Mouse (Mus musculus) lung, postnatal 36 days (tissue): Measurements from ENCODE around the gene Foxk2.
"Not testable (repeated sequence)": the region's sequence is repeated elsewhere in the genome, so short reads cannot be mapped to it uniquely, and the experiment has no call there.

Experiments
- DNase-seq: peaks from one replicate; pipeline ENCODE4 v3.0.0; 2022; ENCODE audit warnings: mixed read lengths

The Foxk2 gene

GRCm38 (mm10) chr11:121282911-121283310 lies 23.1 kb downstream of the Foxk2 start:
- DNase-seq: no peak

- no peak for DNase-seq
Observed at GRCm38 (mm10) chr11:121289859-121290258, 30.1 kb downstream of the Foxk2 start.

GRCm38 (mm10) chr11:121294771-121295170 lies 35.0 kb downstream of the Foxk2 start:
- DNase-seq: no peak

GRCm38 (mm10) chr11:121298493-121298892 lies 38.7 kb downstream of the Foxk2 start:
- no peak for DNase-seq

GRCm38 (mm10) chr11:121300265-121300664 lies 40.5 kb downstream of the Foxk2 start:
- no peak for DNase-seq

GRCm38 (mm10) chr11:121305371-121305770 lies 45.6 kb downstream of the Foxk2 start:
- DNase-seq: no peak

GRCm38 (mm10) chr11:121306608-121307007 lies 46.8 kb downstream of the Foxk2 start:
- no peak for DNase-seq

GRCm38 (mm10) chr11:121307712-121308111 lies 47.9 kb downstream of the Foxk2 start:
- not testable (repeated sequence) for DNase-seq

GRCm38 (mm10) chr11:121326034-121326433 lies 66.2 kb downstream of the Foxk2 start:
- DNase-seq: no peak

- no peak for DNase-seq
Observed at GRCm38 (mm10) chr11:121326681-121327080, 66.9 kb downstream of the Foxk2 start.

- DNase-seq: no peak
Observed at GRCm38 (mm10) chr11:121328206-121328605, 68.4 kb downstream of the Foxk2 start.

- DNase-seq: no peak
Observed at GRCm38 (mm10) chr11:121328619-121329018, 68.8 kb downstream of the Foxk2 start.

- no peak for DNase-seq
Observed at GRCm38 (mm10) chr11:121331641-121332040, 71.9 kb downstream of the Foxk2 start.

- no peak for DNase-seq
Observed at GRCm38 (mm10) chr11:121339647-121340046, 79.9 kb downstream of the Foxk2 start.

GRCm38 (mm10) chr11:121340287-121340686 lies 80.5 kb downstream of the Foxk2 start:
- no peak for DNase-seq

- DNase-seq: not testable (repeated sequence)
Observed at GRCm38 (mm10) chr11:121342423-121342822, 82.6 kb downstream of the Foxk2 start.

- DNase-seq: peak; percentile 13
Observed at GRCm38 (mm10) chr11:121347036-121347435, 87.2 kb downstream of the Foxk2 start.

- no peak for DNase-seq
Observed at GRCm38 (mm10) chr11:121348166-121348565, 88.4 kb downstream of the Foxk2 start.

- DNase-seq: not testable (repeated sequence)
Observed at GRCm38 (mm10) chr11:121348727-121349126, 88.9 kb downstream of the Foxk2 start.

- peak; percentile 17 for DNase-seq
Observed at GRCm38 (mm10) chr11:121353326-121354090, 93.7 kb downstream of the Foxk2 start.

- peak; percentile 98 for DNase-seq
Observed at GRCm38 (mm10) chr11:121354091-121354707, 94.4 kb downstream of the Foxk2 start, which contains the start of gene Wdr45b. TSS of gene Wdr45b (minus strand) at chr11:121354445.
